Mouse (Mus musculus): ENCODE data around the gene Foxo1. TPM values are rescaled to one million over a fixed set of nuclear protein-coding genes. Genes with fewer than 3 reads are reported as not detected.

Gene Foxo1
- 3.9 TPM in 2 replicates for polyA plus RNA-seq (2014; fragmentation: Nextera tagmentation; extraction: Ambion mirVana)

- ATAC-seq (ENCODE audit: low FRiP score): peak; percentile 96
- Histone ChIP-seq H3K36me3 (replicated peaks; ENCODE audit: control insufficient read depth, insufficient read depth) (no peaks in the 10 kb centered on the region), H3K9ac (peak within 1 kb of the TSS; percentile 65), H3K4me2 (replicated peaks) (peak within 1 kb of the TSS; percentile 94), H3K27me3 (ENCODE audit: control insufficient read depth, insufficient read depth, low read length) (peaks cover 74% of the 10 kb centered on the region), H3K4me3 (replicated peaks; ENCODE audit: low read length) (peak within 1 kb of the TSS; percentile 78), H3K27ac (peak within 1 kb of the TSS; percentile 65; the same call in 1 of the 2 replicates), H3K4me1 (replicated peaks; ENCODE audit: control insufficient read depth, insufficient read depth, low read length) (peaks cover 19% of the 10 kb centered on the region; the same call in 1 of the 2 replicates), H3K9me3 (ENCODE audit: control insufficient read depth, low read length) (no peaks in the 10 kb centered on the region)
- peak; percentile 92 for DNase-seq (ENCODE audit: low spot score)
- under 1% methylated on average over 85 of the region's 85 CpGs for WGBS
Measured at GRCm38 (mm10) chr3:52267652-52268486, at the start of gene Foxo1. Gene Foxo1, plus strand, starts transcription at chr3:52268336.

- no peak overlapping the region for H3K4me2 ChIP-seq (replicated peaks)
- no peaks in the 10 kb centered on the region for H3K9me3 ChIP-seq (ENCODE audit: control insufficient read depth, low read length)
- H3K27ac ChIP-seq: no peak overlapping the region
- no peak overlapping the region for H3K9ac ChIP-seq
- H3K4me3 ChIP-seq (replicated peaks; ENCODE audit: low read length): no peak overlapping the region
- H3K27me3 ChIP-seq (ENCODE audit: control insufficient read depth, insufficient read depth, low read length): no peaks in the 10 kb centered on the region
- WGBS: 75% methylated on average over 7 of the region's 7 CpGs
- no peaks in the 10 kb centered on the region for H3K4me1 ChIP-seq (replicated peaks; ENCODE audit: control insufficient read depth, insufficient read depth, low read length)
- H3K36me3 ChIP-seq (replicated peaks; ENCODE audit: control insufficient read depth, insufficient read depth): no peaks in the 10 kb centered on the region
- DNase-seq (ENCODE audit: low spot score) (no peak), ATAC-seq (ENCODE audit: low FRiP score) (no peak)
Measured at GRCm38 (mm10) chr3:52218864-52219263, 49.3 kb upstream of the Foxo1 start.

- Histone ChIP-seq H3K27ac (no peak overlapping the region), H3K4me1 (replicated peaks; ENCODE audit: control insufficient read depth, insufficient read depth, low read length) (no peaks in the 10 kb centered on the region), H3K27me3 (ENCODE audit: control insufficient read depth, insufficient read depth, low read length) (no peaks in the 10 kb centered on the region), H3K4me3 (replicated peaks; ENCODE audit: low read length) (no peak overlapping the region), H3K9me3 (ENCODE audit: control insufficient read depth, low read length) (no peaks in the 10 kb centered on the region), H3K36me3 (replicated peaks; ENCODE audit: control insufficient read depth, insufficient read depth) (no peaks in the 10 kb centered on the region), H3K4me2 (replicated peaks) (no peak overlapping the region), H3K9ac (no peak overlapping the region)
- no peak for DNase-seq (ENCODE audit: low spot score)
- WGBS: 70% methylated on average over 3 of the region's 3 CpGs
- no peak for ATAC-seq (ENCODE audit: low FRiP score)
Measured at GRCm38 (mm10) chr3:52221082-52221481, 47.1 kb upstream of the Foxo1 start.

DNA sequence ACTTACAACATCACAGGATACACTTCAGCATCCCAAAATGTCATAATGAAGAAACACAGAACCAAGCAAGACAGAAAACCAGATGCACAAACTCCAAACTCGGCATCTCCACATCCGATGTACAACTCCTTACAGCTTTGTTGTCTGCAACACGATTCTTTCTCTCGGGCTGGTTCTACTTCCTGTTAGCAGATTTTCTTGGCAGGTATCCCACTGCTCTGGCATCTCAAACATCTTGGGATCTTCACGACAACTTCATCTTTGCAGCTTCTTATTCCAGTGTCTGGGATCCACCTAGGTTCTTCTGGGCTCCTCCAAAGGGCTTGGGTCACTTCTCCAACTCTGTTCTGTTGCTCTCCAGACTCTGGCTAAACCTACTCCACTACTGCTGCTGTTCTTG is 46.2 kb upstream of the Foxo1 start:
- ATAC-seq (ENCODE audit: low FRiP score): no peak
- H3K27ac ChIP-seq: no peak overlapping the region
- H3K27me3 ChIP-seq (ENCODE audit: control insufficient read depth, insufficient read depth, low read length): no peaks in the 10 kb centered on the region
- no peak for DNase-seq (ENCODE audit: low spot score)
- H3K9ac ChIP-seq: no peak overlapping the region
- no peak overlapping the region for H3K4me2 ChIP-seq (replicated peaks)
- H3K9me3 ChIP-seq (ENCODE audit: control insufficient read depth, low read length): no peaks in the 10 kb centered on the region
- no peak overlapping the region for H3K4me3 ChIP-seq (replicated peaks; ENCODE audit: low read length)
- H3K36me3 ChIP-seq (replicated peaks; ENCODE audit: control insufficient read depth, insufficient read depth): no peaks in the 10 kb centered on the region
- WGBS: 77% methylated on average over 5 of the region's 5 CpGs
- H3K4me1 ChIP-seq (replicated peaks; ENCODE audit: control insufficient read depth, insufficient read depth, low read length): no peaks in the 10 kb centered on the region

DNA sequence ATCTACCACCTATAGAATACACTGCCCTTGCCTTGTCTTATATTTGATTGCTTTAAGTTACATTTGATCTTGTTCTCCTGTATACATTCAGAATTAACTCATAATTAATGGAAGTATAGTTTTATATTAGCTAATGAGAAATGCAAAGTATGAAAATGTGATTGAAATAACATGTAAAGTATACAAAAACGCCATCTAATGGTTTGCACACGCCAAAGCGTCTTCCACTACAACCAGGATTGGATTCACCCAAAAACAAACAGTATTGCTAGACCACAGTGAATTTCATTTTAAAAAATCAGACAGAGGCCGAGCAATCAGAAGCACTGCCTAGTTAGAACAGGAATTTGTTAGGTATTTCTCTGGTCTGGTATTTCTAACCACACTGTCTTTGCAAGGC is 31.6 kb upstream of the Foxo1 start:
- WGBS: 87% methylated on average over 4 of the region's 4 CpGs
- peak; percentile 51 for DNase-seq (ENCODE audit: low spot score)

GRCm38 (mm10) chr3:52237136-52237535 is 31.0 kb upstream of the Foxo1 start:
- Histone ChIP-seq H3K4me3 (replicated peaks; ENCODE audit: low read length) (no peak overlapping the region), H3K27ac (no peak overlapping the region), H3K9ac (no peak overlapping the region), H3K36me3 (replicated peaks; ENCODE audit: control insufficient read depth, insufficient read depth) (no peaks in the 10 kb centered on the region), H3K9me3 (ENCODE audit: control insufficient read depth, low read length) (no peaks in the 10 kb centered on the region), H3K4me2 (replicated peaks) (no peak overlapping the region), H3K27me3 (ENCODE audit: control insufficient read depth, insufficient read depth, low read length) (no peaks in the 10 kb centered on the region), H3K4me1 (replicated peaks; ENCODE audit: control insufficient read depth, insufficient read depth, low read length) (no peaks in the 10 kb centered on the region)
- ATAC-seq (ENCODE audit: low FRiP score) (no peak), DNase-seq (ENCODE audit: low spot score) (no peak)
- 87% methylated on average over 3 of the region's 3 CpGs for WGBS

More for the DNA sequence above, 31.6 kb upstream of the Foxo1 start:
- Histone ChIP-seq H3K9me3 (ENCODE audit: control insufficient read depth, low read length) (no peaks in the 10 kb centered on the region), H3K9ac (no peak overlapping the region), H3K27ac (no peak overlapping the region), H3K36me3 (replicated peaks; ENCODE audit: control insufficient read depth, insufficient read depth) (no peaks in the 10 kb centered on the region), H3K4me2 (replicated peaks) (no peak overlapping the region), H3K4me1 (replicated peaks; ENCODE audit: control insufficient read depth, insufficient read depth, low read length) (no peaks in the 10 kb centered on the region), H3K27me3 (ENCODE audit: control insufficient read depth, insufficient read depth, low read length) (no peaks in the 10 kb centered on the region), H3K4me3 (replicated peaks; ENCODE audit: low read length) (no peak overlapping the region)
- no peak for ATAC-seq (ENCODE audit: low FRiP score)

DNA sequence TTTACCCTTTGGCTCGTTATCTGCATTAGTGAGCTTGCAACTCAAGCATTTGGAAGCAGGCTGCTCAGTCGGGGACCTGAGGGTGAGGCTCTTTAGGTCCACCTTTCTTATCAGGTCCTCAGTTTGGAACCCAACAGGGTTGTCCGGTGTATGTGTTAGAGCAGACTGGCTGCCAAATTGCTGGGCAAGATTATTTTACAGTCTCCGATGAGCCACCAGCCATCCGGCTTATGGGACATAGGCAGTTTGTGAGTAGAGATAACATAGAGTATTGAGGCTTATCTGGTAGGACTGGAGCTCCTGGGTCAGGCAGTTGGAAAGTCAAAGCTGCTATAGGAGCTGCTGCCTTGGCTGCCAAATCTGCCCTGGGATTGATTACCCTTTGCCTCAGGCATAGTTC is 27.1 kb upstream of the Foxo1 start:
- Histone ChIP-seq H3K36me3 (replicated peaks; ENCODE audit: control insufficient read depth, insufficient read depth) (no peaks in the 10 kb centered on the region), H3K4me3 (replicated peaks; ENCODE audit: low read length) (no peak overlapping the region), H3K9me3 (ENCODE audit: control insufficient read depth, low read length) (no peaks in the 10 kb centered on the region), H3K4me2 (replicated peaks) (no peak overlapping the region), H3K4me1 (replicated peaks; ENCODE audit: control insufficient read depth, insufficient read depth, low read length) (no peaks in the 10 kb centered on the region), H3K9ac (no peak overlapping the region), H3K27me3 (ENCODE audit: control insufficient read depth, insufficient read depth, low read length) (no peaks in the 10 kb centered on the region), H3K27ac (no peak overlapping the region)
- DNase-seq (ENCODE audit: low spot score) (no peak), ATAC-seq (ENCODE audit: low FRiP score) (no peak)
- WGBS: 88% methylated on average over 5 of the region's 5 CpGs

DNA sequence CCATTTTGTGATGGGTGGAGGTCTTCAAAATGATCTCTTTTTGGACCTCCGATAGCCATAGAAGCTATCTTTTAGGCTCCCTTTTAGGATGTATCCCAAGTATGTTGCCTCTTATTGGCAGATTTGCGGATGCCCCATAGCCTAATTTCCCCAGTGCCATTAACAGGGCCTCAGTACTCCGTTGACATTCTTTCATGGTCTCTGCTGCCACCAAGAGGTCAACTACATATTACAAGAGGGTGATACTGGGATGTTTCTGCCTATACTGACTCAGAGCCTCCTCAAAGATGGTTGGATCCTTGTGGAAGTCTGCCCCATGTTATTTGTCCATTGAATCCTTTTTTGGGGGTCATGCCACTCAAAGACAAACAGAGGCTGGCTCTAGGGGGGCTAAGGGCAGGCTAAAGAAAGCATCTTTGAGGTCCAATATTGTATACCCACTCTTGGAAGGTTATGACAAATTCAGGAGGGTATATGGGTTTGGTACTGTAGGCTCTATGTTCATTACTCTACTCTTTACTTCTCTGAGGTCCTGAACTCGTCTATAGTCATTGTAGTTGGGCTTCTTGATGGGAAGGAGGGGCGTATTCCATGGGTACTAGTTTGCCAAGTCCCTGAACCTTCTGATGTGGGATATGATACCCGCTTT is 25.6 kb upstream of the Foxo1 start:
- DNase-seq (ENCODE audit: low spot score) (peak; percentile 90), ATAC-seq (ENCODE audit: low FRiP score) (peak; percentile 73; the same call in 1 of the 2 replicates)
- Histone ChIP-seq H3K27ac (no peak overlapping the region), H3K4me2 (replicated peaks) (no peak overlapping the region), H3K27me3 (ENCODE audit: control insufficient read depth, insufficient read depth, low read length) (no peaks in the 10 kb centered on the region), H3K9me3 (ENCODE audit: control insufficient read depth, low read length) (no peaks in the 10 kb centered on the region), H3K4me3 (replicated peaks; ENCODE audit: low read length) (no peak overlapping the region), H3K36me3 (replicated peaks; ENCODE audit: control insufficient read depth, insufficient read depth) (no peaks in the 10 kb centered on the region), H3K9ac (no peak overlapping the region), H3K4me1 (replicated peaks; ENCODE audit: control insufficient read depth, insufficient read depth, low read length) (no peaks in the 10 kb centered on the region)
- 42% methylated on average over 6 of the region's 6 CpGs for WGBS

DNA sequence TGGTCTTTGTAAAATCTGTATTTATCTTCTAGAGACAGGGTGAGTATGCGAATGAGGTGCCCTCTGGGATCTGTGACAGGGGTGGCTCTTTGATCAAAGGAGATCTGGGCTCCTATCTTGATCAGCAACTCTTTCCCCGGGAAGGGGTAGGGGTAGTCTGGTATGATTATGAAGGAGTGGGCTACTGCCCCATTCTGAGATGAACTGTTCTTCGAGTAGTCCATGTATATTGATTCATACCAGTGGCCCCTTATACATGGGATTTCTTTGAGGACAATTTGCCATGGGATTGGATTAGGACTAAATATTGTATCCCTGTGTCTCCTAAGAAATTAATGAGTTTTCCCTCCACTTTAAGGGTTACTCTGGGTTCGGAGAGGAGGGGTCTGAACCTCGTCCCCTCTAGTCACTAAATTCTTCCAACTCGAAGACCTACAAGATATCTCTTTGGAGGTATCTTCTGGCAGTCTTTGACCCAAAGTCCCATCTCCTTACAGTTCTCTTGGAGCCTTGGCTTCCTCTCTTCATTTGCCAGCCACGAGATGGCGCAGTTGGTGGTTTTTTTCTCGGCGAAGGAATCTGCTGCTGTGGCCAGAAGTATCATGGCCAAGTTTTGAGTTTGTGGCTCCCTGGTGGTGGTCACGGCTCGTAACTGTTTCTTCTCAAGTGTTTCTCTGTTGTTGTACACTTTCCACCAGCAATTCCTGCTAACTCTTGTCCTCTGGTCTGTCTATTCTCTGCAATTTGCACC is 24.7 kb upstream of the Foxo1 start:
- Histone ChIP-seq H3K4me1 (replicated peaks; ENCODE audit: control insufficient read depth, insufficient read depth, low read length) (no peaks in the 10 kb centered on the region), H3K36me3 (replicated peaks; ENCODE audit: control insufficient read depth, insufficient read depth) (no peaks in the 10 kb centered on the region), H3K9me3 (ENCODE audit: control insufficient read depth, low read length) (no peaks in the 10 kb centered on the region), H3K27ac (no peak overlapping the region), H3K4me3 (replicated peaks; ENCODE audit: low read length) (no peak overlapping the region), H3K9ac (no peak overlapping the region), H3K27me3 (ENCODE audit: control insufficient read depth, insufficient read depth, low read length) (no peaks in the 10 kb centered on the region), H3K4me2 (replicated peaks) (no peak overlapping the region)
- WGBS: 58% methylated on average over 12 of the region's 12 CpGs
- ATAC-seq (ENCODE audit: low FRiP score) (no peak), DNase-seq (ENCODE audit: low spot score) (peak; percentile 61)
